Mouse (Mus musculus) midbrain, embryonic 15.5 days (tissue): ENCODE measurements around the gene Lonp2. TPM values are rescaled to one million over a fixed set of nuclear protein-coding genes. Genes with fewer than 3 reads are reported as not detected.

ENCODE experiments used
- ATAC-seq: fragments of 200-750 bp; cut with Nextera tagmentation; replicated peaks from 2 replicates; pipeline ENCODE4 v1.8.0; 2017; ENCODE audit warnings: moderate TSS enrichment
- H3K27ac ChIP-seq: fragments of 300-500 bp; sonication (generic); 2 replicates; pipeline ENCODE4 v1.5.1; 2015; ENCODE audit warnings: mild to moderate bottlenecking, inconsistent platforms
- H3K27me3 ChIP-seq: fragments of 300-500 bp; sonication (generic); replicated peaks from 2 replicates; pipeline ENCODE4 v1.6.1; 2015; ENCODE audit warnings: inconsistent platforms
- H3K36me3 ChIP-seq: fragments of 300-500 bp; sonication (generic); replicated peaks from 2 replicates; pipeline ENCODE4 v1.6.1; 2015; ENCODE audit warnings: inconsistent platforms
- H3K4me1 ChIP-seq: fragments of 300-500 bp; sonication (generic); 2 replicates; pipeline ENCODE4 v1.6.1; 2015; ENCODE audit warnings: inconsistent platforms
- H3K4me2 ChIP-seq: fragments of 300-500 bp; sonication (generic); 2 replicates; pipeline ENCODE4 v1.6.1; 2015; ENCODE audit warnings: inconsistent platforms, mild to moderate bottlenecking, moderate library complexity
- H3K4me3 ChIP-seq: fragments of 300-500 bp; sonication (generic); 2 replicates; pipeline ENCODE4 v1.5.1; 2015; ENCODE audit warnings: mild to moderate bottlenecking, inconsistent platforms
- H3K9ac ChIP-seq: fragments of 300-500 bp; sonication (generic); 2 replicates; pipeline ENCODE4 v1.6.1; 2015; ENCODE audit warnings: mild to moderate bottlenecking, inconsistent platforms
- H3K9me3 ChIP-seq: fragments of 300-500 bp; sonication (generic); 2 replicates; pipeline ENCODE4 v1.6.1; 2016; ENCODE audit warnings: inconsistent platforms
- WGBS: fragments of 180-500 bp; shearing (Covaris S2); methylation state at CpG from one replicate; pipeline ENCODE4 v1.1.7; 2015; ENCODE audit warnings: mixed read lengths; 5-methylcytosine and 5-hydroxymethylcytosine counted together
- microRNA-seq: library from miRNA; unstranded; fragments of <30 nt; microRNA quantifications from one replicate; pipeline ENCODE4, GENCODE M21; 2016
- polyA plus RNA-seq: library from polyadenylated mRNA; unstranded; fragments of >200 nt; fragmentation: Nextera tagmentation; extraction: Ambion mirVana; gene quantifications from 2 replicates; pipeline ENCODE4 v1.2.1, GENCODE M21; 2015

Gene Lonp2
- polyA plus RNA-seq, 1 experiment from 2014 or later: 86.6 TPM

DNA sequence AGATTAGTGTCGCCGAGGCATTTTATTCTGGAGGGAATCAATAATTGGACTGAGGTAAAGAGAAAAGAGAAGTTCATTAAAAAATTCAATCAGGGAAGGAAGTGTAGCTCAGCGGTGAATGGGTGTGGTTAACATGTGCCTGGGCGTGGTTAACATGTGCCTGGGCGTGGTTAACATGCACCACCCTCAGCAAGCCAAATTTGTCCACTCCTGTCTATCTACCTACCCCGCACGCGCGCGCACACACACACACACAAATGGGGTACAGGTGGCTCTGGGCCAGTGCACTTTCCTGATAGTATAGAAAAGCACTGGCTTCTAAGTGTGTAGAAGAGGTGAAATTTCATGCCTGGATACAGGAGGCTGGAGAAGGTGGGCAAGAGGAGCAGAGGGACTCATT is 141.3 kb downstream of the Lonp2 start:
- H3K4me2 ChIP-seq: no peak overlapping the region
- no peak for ATAC-seq
- H3K9ac ChIP-seq: no peak overlapping the region
- H3K27ac ChIP-seq: no peak overlapping the region
- H3K27me3 ChIP-seq: no peaks in the 10 kb centered on the region
- H3K36me3 ChIP-seq: no peaks in the 10 kb centered on the region
- no peaks in the 10 kb centered on the region for H3K4me1 ChIP-seq
- 88% methylated on average over 10 of the region's 10 CpGs for WGBS
- no peak overlapping the region for H3K4me3 ChIP-seq
- no peaks in the 10 kb centered on the region for H3K9me3 ChIP-seq

DNA sequence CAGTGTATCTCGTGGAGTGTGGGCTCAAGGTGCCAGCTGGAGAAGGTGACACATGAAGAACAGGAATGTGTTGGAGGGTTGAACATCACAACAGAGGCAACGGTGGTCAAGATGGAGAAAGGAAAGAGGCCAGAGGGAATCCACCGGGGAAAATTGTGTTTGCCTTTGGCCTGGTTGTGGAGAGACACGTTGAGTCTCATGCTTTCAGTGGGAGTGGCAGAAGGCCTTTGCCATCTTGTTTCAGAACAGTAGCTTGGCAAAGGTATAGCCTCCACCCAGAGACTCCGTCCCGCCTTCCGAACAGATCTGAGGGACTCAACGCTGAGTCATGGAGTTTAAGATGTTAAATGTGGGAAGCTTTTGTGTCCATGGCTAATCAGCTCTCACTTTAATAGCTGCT is 141.8 kb downstream of the Lonp2 start:
- Histone ChIP-seq H3K27ac (no peak overlapping the region), H3K9ac (no peak overlapping the region), H3K36me3 (no peaks in the 10 kb centered on the region), H3K9me3 (no peaks in the 10 kb centered on the region), H3K4me2 (no peak overlapping the region), H3K4me3 (no peak overlapping the region), H3K4me1 (no peaks in the 10 kb centered on the region), H3K27me3 (no peaks in the 10 kb centered on the region)
- ATAC-seq: no peak
- 95% methylated on average over 8 of the region's 8 CpGs for WGBS

DNA sequence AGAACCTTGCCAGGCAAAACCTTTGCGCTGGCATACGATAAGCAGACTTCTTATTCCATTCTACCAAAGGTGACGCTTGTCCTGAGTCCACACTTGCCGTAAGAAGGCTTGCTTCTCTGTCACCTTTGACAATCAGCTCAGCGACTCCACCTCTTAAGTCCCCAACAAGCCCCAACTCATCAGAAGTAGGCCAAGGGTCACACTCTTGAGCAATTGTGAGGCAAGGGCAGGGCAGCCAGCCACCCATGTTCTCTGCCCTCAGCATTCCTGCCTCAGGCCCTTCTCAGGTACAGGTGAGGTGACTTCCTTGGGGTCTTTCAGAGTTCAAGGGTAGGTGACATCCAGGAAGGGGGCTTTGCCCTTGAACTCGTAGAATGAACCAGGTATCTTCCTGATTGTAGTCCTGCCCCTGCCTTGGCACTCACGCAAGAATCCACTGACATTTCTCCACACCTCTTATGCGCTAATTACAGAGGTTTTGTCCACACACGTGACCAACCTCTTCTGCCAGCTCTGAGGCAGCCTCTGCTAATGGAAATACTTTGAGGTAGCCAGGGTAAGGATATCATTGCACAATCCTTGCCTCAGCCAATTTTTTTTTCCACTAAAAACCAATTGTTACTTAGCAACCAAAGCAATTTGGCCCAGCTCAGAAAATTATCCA is 142.8 kb downstream of the Lonp2 start:
- Histone ChIP-seq H3K4me2 (no peak overlapping the region), H3K4me1 (no peaks in the 10 kb centered on the region), H3K27me3 (no peaks in the 10 kb centered on the region), H3K27ac (no peak overlapping the region), H3K36me3 (no peaks in the 10 kb centered on the region), H3K9ac (no peak overlapping the region), H3K9me3 (no peaks in the 10 kb centered on the region), H3K4me3 (no peak overlapping the region)
- ATAC-seq: no peak
- 87% methylated on average over 9 of the region's 9 CpGs for WGBS

DNA sequence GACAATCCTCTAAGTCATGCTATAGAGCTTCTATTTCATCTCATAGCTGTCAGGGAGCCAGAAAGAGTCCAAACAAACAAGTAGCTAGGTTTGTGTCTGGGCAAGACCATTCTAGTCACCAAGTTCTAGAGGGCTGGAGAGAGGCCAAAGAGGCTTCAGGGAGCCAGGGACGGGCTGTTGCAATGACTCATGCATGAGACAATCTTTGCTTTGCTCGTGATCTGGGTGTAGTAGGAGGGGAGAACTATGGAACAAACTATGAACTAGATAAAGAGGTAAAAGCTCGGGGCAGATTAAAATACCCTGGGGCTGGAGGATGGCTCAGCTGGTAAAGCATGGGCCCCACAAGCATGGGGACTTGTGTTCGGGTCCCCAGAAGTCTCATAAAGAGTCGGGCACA is 144.7 kb downstream of the Lonp2 start:
- H3K4me3 ChIP-seq: no peak overlapping the region
- no peak overlapping the region for H3K9ac ChIP-seq
- no peaks in the 10 kb centered on the region for H3K36me3 ChIP-seq
- ATAC-seq: no peak
- WGBS: 81% methylated on average over 5 of the region's 5 CpGs
- H3K27ac ChIP-seq: no peak overlapping the region
- no peaks in the 10 kb centered on the region for H3K9me3 ChIP-seq
- no peak overlapping the region for H3K4me2 ChIP-seq
- H3K4me1 ChIP-seq: no peaks in the 10 kb centered on the region
- H3K27me3 ChIP-seq: no peaks in the 10 kb centered on the region

DNA sequence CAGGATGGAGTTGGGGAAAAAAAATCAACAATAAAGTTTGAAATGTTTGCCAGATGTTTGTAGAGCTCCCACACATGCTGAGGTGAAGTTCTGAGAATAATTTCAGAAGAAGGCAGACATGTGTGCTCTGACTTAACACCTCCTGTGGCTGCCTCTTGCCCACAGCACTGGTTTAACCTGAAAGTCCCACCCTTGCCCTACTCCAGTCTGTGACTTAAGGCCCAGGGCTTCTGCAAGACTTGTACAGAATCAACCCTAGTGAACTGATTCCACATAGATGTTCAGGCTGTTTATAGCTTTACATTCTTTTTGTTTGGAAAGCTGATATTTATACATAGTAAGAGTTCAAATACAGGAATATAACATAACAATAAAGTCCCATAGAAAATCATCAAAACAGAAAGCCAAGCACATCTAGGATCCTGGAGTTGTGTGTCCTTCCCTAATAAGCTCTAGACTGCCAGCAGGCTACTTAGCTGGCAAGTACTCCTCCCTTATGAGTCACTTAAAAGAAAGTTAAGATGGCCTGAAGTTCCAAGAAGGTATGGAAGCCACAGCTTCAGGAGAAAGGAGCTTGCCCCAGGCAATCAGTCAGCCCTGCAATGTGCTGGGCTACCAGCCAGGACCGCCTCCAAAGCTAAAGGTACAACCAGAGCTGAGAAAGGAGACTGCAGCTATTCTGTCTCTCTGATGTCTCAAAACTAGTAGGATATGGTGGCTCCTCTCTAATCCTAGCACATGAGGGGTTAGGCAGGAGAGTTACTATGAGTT is 146.3 kb downstream of the Lonp2 start:
- Histone ChIP-seq H3K9me3 (no peaks in the 10 kb centered on the region), H3K4me1 (no peaks in the 10 kb centered on the region), H3K27ac (no peak overlapping the region), H3K27me3 (no peaks in the 10 kb centered on the region), H3K4me2 (no peak overlapping the region), H3K36me3 (no peaks in the 10 kb centered on the region), H3K9ac (no peak overlapping the region), H3K4me3 (no peak overlapping the region)
- no peak for ATAC-seq
- 73% methylated on average over 1 of the region's 1 CpGs for WGBS

Small RNA genes within 50 kb of the gene (microRNA-seq; reads per million reads assigned to microRNA genes)
- not detected for gene Gm44348

Other genes with a start within 250 kb of the Lonp2 start
- gene Abcc12, start 43.4 kb upstream of the Lonp2 start, polyA plus RNA-seq: 0.06 and 0.15 TPM in 2 replicates
- gene Gm10638, start 121.7 kb downstream of the Lonp2 start, polyA plus RNA-seq: 5.8 and 6.4 TPM in 2 replicates
- 74.8 and 76.1 TPM in 2 replicates for gene Siah1a, start 121.9 kb downstream of the Lonp2 start, polyA plus RNA-seq